Mouse (Mus musculus): ENCODE measurements at regions not wholly inside any gene's neighbourhood (a gene's known extent, or its start where the extent isn't known, plus 50 kb on each side); places are given as distances from the start of the nearest gene placed in this dataset.

GRCm38 (mm10) chr13:44502612-44503256 lies 226.5 kb upstream of the Jarid2 start:
- no peak for DNase-seq (ENCODE audit: low read depth, low spot score)

- no peak for DNase-seq (ENCODE audit: low read depth, low spot score)
Measured at GRCm38 (mm10) chr13:44503257-44503950, 225.9 kb upstream of the Jarid2 start.

- no peak for DNase-seq (ENCODE audit: low read depth, low spot score)
Measured at GRCm38 (mm10) chr13:44504455-44504854, 224.8 kb upstream of the Jarid2 start.

GRCm38 (mm10) chr13:44506975-44507374 lies 222.3 kb upstream of the Jarid2 start:
- DNase-seq (ENCODE audit: low read depth, low spot score) = no peak

GRCm38 (mm10) chr13:44509526-44510159 lies 219.6 kb upstream of the Jarid2 start:
- DNase-seq (ENCODE audit: low read depth, low spot score) = no peak

GRCm38 (mm10) chr13:44513378-44514285 lies 215.6 kb upstream of the Jarid2 start:
- no peak for DNase-seq (ENCODE audit: low read depth, low spot score)

- DNase-seq (ENCODE audit: low read depth, low spot score) = no peak
Measured at GRCm38 (mm10) chr13:44514636-44515158, 214.6 kb upstream of the Jarid2 start.

GRCm38 (mm10) chr13:44516863-44517262 lies 212.4 kb upstream of the Jarid2 start:
- DNase-seq (ENCODE audit: low read depth, low spot score) = no peak

GRCm38 (mm10) chr13:44517312-44517711 lies 212.0 kb upstream of the Jarid2 start:
- no peak for DNase-seq (ENCODE audit: low read depth, low spot score)

GRCm38 (mm10) chr13:44518215-44518614 lies 211.1 kb upstream of the Jarid2 start:
- no peak for DNase-seq (ENCODE audit: low read depth, low spot score)

GRCm38 (mm10) chr13:44523516-44523915 lies 205.8 kb upstream of the Jarid2 start:
- no peak for DNase-seq (ENCODE audit: low read depth, low spot score)

GRCm38 (mm10) chr13:44530867-44531564 lies 198.3 kb upstream of the Jarid2 start:
- DNase-seq (ENCODE audit: low read depth, low spot score) = no peak

- DNase-seq (ENCODE audit: low read depth, low spot score) = no peak
Measured at GRCm38 (mm10) chr13:44532631-44533180, 196.6 kb upstream of the Jarid2 start.

- no peak for DNase-seq (ENCODE audit: low read depth, low spot score)
Measured at GRCm38 (mm10) chr13:44534575-44535080, 194.6 kb upstream of the Jarid2 start.

GRCm38 (mm10) chr13:44535441-44535840 lies 193.8 kb upstream of the Jarid2 start:
- no peak for DNase-seq (ENCODE audit: low read depth, low spot score)

GRCm38 (mm10) chr13:44538238-44538637 lies 191.0 kb upstream of the Jarid2 start:
- no peak for DNase-seq (ENCODE audit: low read depth, low spot score)

GRCm38 (mm10) chr13:44540401-44540800 lies 188.9 kb upstream of the Jarid2 start:
- DNase-seq (ENCODE audit: low read depth, low spot score) = no peak

- no peak for DNase-seq (ENCODE audit: low read depth, low spot score)
Measured at GRCm38 (mm10) chr13:44541243-44541653, 188.0 kb upstream of the Jarid2 start.

- DNase-seq (ENCODE audit: low read depth, low spot score) = no peak
Measured at GRCm38 (mm10) chr13:44544786-44545185, 184.5 kb upstream of the Jarid2 start.

GRCm38 (mm10) chr13:44546289-44546688 lies 183.0 kb upstream of the Jarid2 start:
- DNase-seq (ENCODE audit: low read depth, low spot score) = no peak

Measured in embryo, embryonic 11.5 days (tissue).